In genomic region chr2:20990907-20991306, GRCm38 (mm10) we compare ENCODE assay signal across 20 mouse cellular contexts. TPM values are rescaled to one million over a fixed set of nuclear protein-coding genes. Genes with fewer than 3 reads are reported as not detected.
A peak's percentile ranks its signal among the peaks of the same experiment; 100 is the strongest.
DNase-seq lines count a peak whose midpoint lies in the region; ATAC-seq and TF ChIP-seq lines count a peak whose summit lies in the region.
"Had no signal": no experiment of that assay in that cellular context is flagged by ENCODE, and none has a peak within 500 bp of the region (broad histone marks: within the 10 kb centered on the region; RNA-seq: fewer than 3 reads in every experiment).

No protein-coding gene starts in this region.

- H3K9me3 ChIP-seq in heart, embryonic 13.5 days = no peaks in the 10 kb centered on the region
- H3K9me3 ChIP-seq in limb, embryonic 14.5 days (ENCODE audit: control insufficient read depth, low read length) = no peaks in the 10 kb centered on the region
- no peaks in the 10 kb centered on the region for H3K9me3 ChIP-seq in limb, embryonic 10.5 days (replicated peaks)
- H3K9me3 ChIP-seq: forebrain, embryonic 15.5 days; hindbrain, embryonic 15.5 days had no signal

- H3K4me2 ChIP-seq in heart, embryonic 13.5 days = no peak overlapping the region
- no peak overlapping the region for H3K4me2 ChIP-seq in limb, embryonic 14.5 days (replicated peaks; ENCODE audit: low read depth, low read length, severe bottlenecking)
- H3K4me2 ChIP-seq: forebrain, embryonic 15.5 days; hindbrain, embryonic 15.5 days had no signal

- no peak for ATAC-seq in heart, embryonic 13.5 days (ENCODE audit: extremely low read depth, insufficient number of reproducible peaks, low FRiP score, low TSS enrichment)
- ATAC-seq in limb, embryonic 14.5 days (ENCODE audit: low FRiP score, low read depth) = 0 out of 2 replicates have a peak, but pooled peaks have one; percentile 44
- ATAC-seq: CD4-positive, CD25-positive, alpha-beta regulatory T cell, adult 4 months; forebrain, embryonic 15.5 days; Patski had no signal

- H3K27ac ChIP-seq in heart, embryonic 13.5 days (replicated peaks) = peak overlapping the region; percentile 48; the same call in 1 of the 2 replicates
- no peak overlapping the region for H3K27ac ChIP-seq in limb, embryonic 14.5 days (replicated peaks; ENCODE audit: low read depth, low read length)
- H3K27ac ChIP-seq in limb, embryonic 10.5 days = no peak overlapping the region
- H3K27ac ChIP-seq: forebrain, embryonic 15.5 days; heart, adult 2 months; hindbrain, embryonic 15.5 days had no signal

- no peak for TF ChIP-seq POLR2A in limb, embryonic 14.5 days (IDR thresholded peaks at IDR 0.05; ENCODE audit: borderline replicate concordance, extremely low read depth, insufficient read depth, insufficient read length)

- H3K4me3 ChIP-seq in heart, embryonic 13.5 days = no peak overlapping the region
- H3K4me3 ChIP-seq in limb, embryonic 14.5 days (replicated peaks; ENCODE audit: low read length) = no peak overlapping the region
- H3K4me3 ChIP-seq in limb, embryonic 10.5 days = no peak overlapping the region
- H3K4me3 ChIP-seq: forebrain, embryonic 15.5 days; heart, adult 2 months; hindbrain, embryonic 15.5 days had no signal

- no peaks in the 10 kb centered on the region for H3K36me3 ChIP-seq in heart, embryonic 13.5 days
- no peaks in the 10 kb centered on the region for H3K36me3 ChIP-seq in limb, embryonic 14.5 days (ENCODE audit: control insufficient read depth, insufficient read depth, low read length)
- no peaks in the 10 kb centered on the region for H3K36me3 ChIP-seq in limb, embryonic 10.5 days
- H3K36me3 ChIP-seq: forebrain, embryonic 15.5 days; hindbrain, embryonic 15.5 days had no signal

- 31% methylated on average over 2 of the region's 2 CpGs for WGBS in heart, embryonic 13.5 days
- 43% methylated on average over 2 of the region's 2 CpGs for WGBS in limb, embryonic 14.5 days
- WGBS in limb, embryonic 10.5 days = 72% methylated on average over 2 of the region's 2 CpGs

- H3K27me3 ChIP-seq in heart, embryonic 13.5 days (replicated peaks) = no peaks in the 10 kb centered on the region
- no peaks in the 10 kb centered on the region for H3K27me3 ChIP-seq in limb, embryonic 14.5 days (ENCODE audit: control insufficient read depth, insufficient read depth, low read length)
- H3K27me3 ChIP-seq in limb, embryonic 10.5 days (ENCODE audit: low read depth, poor library complexity, severe bottlenecking) = no peaks in the 10 kb centered on the region
- H3K27me3 ChIP-seq: forebrain, embryonic 15.5 days; hindbrain, embryonic 15.5 days; Patski had no signal

- peak; percentile 24 for DNase-seq in embryo, embryonic 10 days (ENCODE audit: low spot score)
- no peak for DNase-seq in embryo, embryonic 10.5 days (ENCODE audit: low spot score)
- no peak for DNase-seq in heart, adult 9 months (ENCODE audit: low spot score in 2 of 2)
- no peak for DNase-seq in limb, embryonic 14.5 days (ENCODE audit: low spot score)
- no peak for DNase-seq in limb, embryonic 10.5 days (ENCODE audit: low spot score)
- DNase-seq in frontal cortex, postnatal 10 days (ENCODE audit: low spot score in 2 of 2) = no peak
- DNase-seq: adrenal gland, adult 2 months; adrenal gland, postnatal 25 days; B cell, adult 2 months; cerebellum, adult 18-20 months; cerebellum, adult 9-11 months; cerebellum, postnatal 36 days; gastrocnemius, postnatal 14 days; heart, adult 2 months; kidney, adult 2 months had no signal

- H3K4me1 ChIP-seq in heart, embryonic 13.5 days = peaks cover 20% of the 10 kb centered on the region
- no peaks in the 10 kb centered on the region for H3K4me1 ChIP-seq in limb, embryonic 14.5 days (ENCODE audit: control insufficient read depth, insufficient read depth, low read length)
- no peaks in the 10 kb centered on the region for H3K4me1 ChIP-seq in limb, embryonic 10.5 days
- H3K4me1 ChIP-seq: forebrain, embryonic 15.5 days; hindbrain, embryonic 15.5 days had no signal

- H3K9ac ChIP-seq in heart, embryonic 13.5 days = no peak overlapping the region
- no peak overlapping the region for H3K9ac ChIP-seq in limb, embryonic 14.5 days (ENCODE audit: low read depth, low read length, severe bottlenecking)
- H3K9ac ChIP-seq: forebrain, embryonic 15.5 days; hindbrain, embryonic 15.5 days had no signal

RNA-seq across cellular contexts. Expression of gene Arhgap21, which starts 22.2 kb away (rescaled TPM):
- polyA plus RNA-seq in heart, embryonic 13.5 days (2015; fragmentation: Nextera tagmentation; extraction: Ambion mirVana) = 11.7 and 11.8 TPM in 2 replicates
- 29.2 and 58.7 TPM in 2 replicates for polyA plus RNA-seq in limb, embryonic 14.5 days (2012; rRNA removed)
- 19.1 and 19.6 TPM in 2 replicates for polyA plus RNA-seq in limb, embryonic 14.5 days (2014; fragmentation: Nextera tagmentation; extraction: Ambion mirVana)
- 12.9 and 13.6 TPM in 2 replicates for polyA plus RNA-seq in limb, embryonic 10.5 days (2016; fragmentation: Nextera tagmentation; extraction: Ambion mirVana)
